In genomic region chr1:180195703-180196381, GRCm38 (mm10) we compare ENCODE assay signal across 8 mouse cellular contexts. TPM values are rescaled to one million over a fixed set of nuclear protein-coding genes. Genes with fewer than 3 reads are reported as not detected.
DNase-seq lines count a peak whose midpoint lies in the region; ATAC-seq and TF ChIP-seq lines count a peak whose summit lies in the region.

No protein-coding gene starts in this region.

- TF ChIP-seq EP300 in liver, embryonic 14.5 days (IDR thresholded peaks at IDR 0.05; ENCODE audit: low read depth): peak; percentile 31; the same call in 1 of the 2 replicates
- TF ChIP-seq EP300 in stomach, postnatal 0 days (optimal IDR thresholded peaks at IDR 0.05): no peak

- no peaks in the 10 kb centered on the region for H3K36me3 ChIP-seq in heart, embryonic 15.5 days
- H3K36me3 ChIP-seq in liver, embryonic 14.5 days (replicated peaks; ENCODE audit: control insufficient read depth, insufficient read depth, low read depth): no peaks in the 10 kb centered on the region
- no peaks in the 10 kb centered on the region for H3K36me3 ChIP-seq in neural tube, embryonic 11.5 days (ENCODE audit: control insufficient read depth, insufficient read depth, low read length)
- no peaks in the 10 kb centered on the region for H3K36me3 ChIP-seq in stomach, postnatal 0 days (ENCODE audit: control insufficient read depth, insufficient read depth, low read length)

- WGBS in heart, embryonic 15.5 days: under 1% methylated on average over 57 of the region's 57 CpGs
- WGBS in liver, embryonic 14.5 days (ENCODE audit: insufficient replicate concordance): under 1% methylated on average over 57 of the region's 57 CpGs
- 2% methylated on average over 57 of the region's 57 CpGs for WGBS in neural tube, embryonic 11.5 days
- WGBS in stomach, postnatal 0 days: under 1% methylated on average over 57 of the region's 57 CpGs

- H3K4me2 ChIP-seq in heart, embryonic 15.5 days: peak overlapping the region; percentile 82
- H3K4me2 ChIP-seq in liver, embryonic 14.5 days (ENCODE audit: low read depth): peak overlapping the region; percentile 81
- H3K4me2 ChIP-seq in neural tube, embryonic 11.5 days (ENCODE audit: low read depth): peak overlapping the region; percentile 82
- peak overlapping the region; percentile 63 for H3K4me2 ChIP-seq in stomach, postnatal 0 days (replicated peaks; ENCODE audit: low read depth)

- no peaks in the 10 kb centered on the region for H3K9me3 ChIP-seq in heart, embryonic 15.5 days (replicated peaks)
- no peaks in the 10 kb centered on the region for H3K9me3 ChIP-seq in liver, embryonic 14.5 days (ENCODE audit: control insufficient read depth, low read length)
- no peaks in the 10 kb centered on the region for H3K9me3 ChIP-seq in neural tube, embryonic 11.5 days (ENCODE audit: control insufficient read depth, low read length)
- no peaks in the 10 kb centered on the region for H3K9me3 ChIP-seq in stomach, postnatal 0 days (ENCODE audit: control insufficient read depth, low read length)

- no peaks in the 10 kb centered on the region for H3K27me3 ChIP-seq in heart, embryonic 15.5 days
- no peaks in the 10 kb centered on the region for H3K27me3 ChIP-seq in liver, embryonic 14.5 days (ENCODE audit: control insufficient read depth, insufficient read depth, low read length)
- no peaks in the 10 kb centered on the region for H3K27me3 ChIP-seq in neural tube, embryonic 11.5 days (ENCODE audit: control insufficient read depth, insufficient read depth, low read length)
- H3K27me3 ChIP-seq in stomach, postnatal 0 days (ENCODE audit: control insufficient read depth, insufficient read depth, low read length): no peaks in the 10 kb centered on the region

- peak overlapping the region; percentile 64 for H3K4me3 ChIP-seq in heart, embryonic 15.5 days
- peak overlapping the region; percentile 62 to 64 for H3K4me3 ChIP-seq in liver, embryonic 14.5 days (ENCODE audit: insufficient read depth in 1 of 2, low read depth in 2 of 2, low read length in 2 of 2)
- H3K4me3 ChIP-seq in neural tube, embryonic 11.5 days (ENCODE audit: low read depth, low read length): peak overlapping the region; percentile 48
- H3K4me3 ChIP-seq in stomach, postnatal 0 days (ENCODE audit: low read depth, low read length): peak overlapping the region; percentile 66

- peak; percentile 89 for ATAC-seq in CD4-positive, CD25-positive, alpha-beta regulatory T cell, adult 4 months
- ATAC-seq in heart, embryonic 15.5 days (replicated peaks; ENCODE audit: insufficient number of reproducible peaks, insufficient read depth, low FRiP score, low read depth): peak; percentile 99
- ATAC-seq in liver, embryonic 14.5 days (ENCODE audit: insufficient read depth): peak; percentile 99
- peak; percentile 100 for ATAC-seq in neural tube, embryonic 11.5 days (ENCODE audit: insufficient read depth, low FRiP score, low TSS enrichment)
- peak; percentile 99 for ATAC-seq in stomach, postnatal 0 days (ENCODE audit: low FRiP score, low TSS enrichment)

- H3K27ac ChIP-seq in heart, embryonic 15.5 days: peak overlapping the region; percentile 85
- H3K27ac ChIP-seq in liver, embryonic 14.5 days: peak overlapping the region; percentile 4; the same call in 1 of the 2 replicates
- no peak overlapping the region for H3K27ac ChIP-seq in neural tube, embryonic 11.5 days (ENCODE audit: low read depth, low read length)
- peak overlapping the region; percentile 82 for H3K27ac ChIP-seq in stomach, postnatal 0 days (replicated peaks)

- peaks cover 43% of the 10 kb centered on the region for H3K4me1 ChIP-seq in heart, embryonic 15.5 days (replicated peaks)
- peaks cover 4 to 17% of the 10 kb centered on the region in 2 experiments for H3K4me1 ChIP-seq in liver, embryonic 14.5 days (replicated peaks; ENCODE audit: control insufficient read depth in 2 of 2, insufficient read depth in 2 of 2, low read length in 1 of 2)
- H3K4me1 ChIP-seq in neural tube, embryonic 11.5 days (ENCODE audit: control insufficient read depth, insufficient read depth, low read length): peaks cover 5% of the 10 kb centered on the region
- H3K4me1 ChIP-seq in stomach, postnatal 0 days (replicated peaks; ENCODE audit: control insufficient read depth, insufficient read depth): peaks cover 5% of the 10 kb centered on the region; the same call in 1 of the 2 replicates

- TF ChIP-seq CTCF in liver, embryonic 14.5 days (IDR thresholded peaks at IDR 0.05; ENCODE audit: low read depth): no peak
- no peak for TF ChIP-seq CTCF in stomach, postnatal 0 days (IDR thresholded peaks at IDR 0.05; ENCODE audit: low read depth)

- peak; percentile 95 for DNase-seq in c-Kit-negative CD71-positive TER-119-positive erythroid progenitor cells, embryonic 14.5 days (ENCODE audit: low read depth, low spot score)
- peak; percentile 98 for DNase-seq in fibroblast of lung, adult 2 months (ENCODE audit: low read depth)
- peak; percentile 98 to 100 for DNase-seq in kidney, postnatal 25 days
- peak; percentile 95 to 98 (median 97) for DNase-seq in liver, embryonic 14.5 days (ENCODE audit: low read depth in 3 of 3, low spot score in 3 of 3)
- peak; percentile 95 for DNase-seq in neural tube, embryonic 11.5 days (ENCODE audit: low spot score)
- peak; percentile 99 for DNase-seq in stomach, postnatal 0 days (ENCODE audit: low spot score)

- H3K9ac ChIP-seq in heart, embryonic 15.5 days: peak overlapping the region; percentile 56
- H3K9ac ChIP-seq in liver, embryonic 14.5 days (replicated peaks): peak overlapping the region; percentile 65
- no peak overlapping the region for H3K9ac ChIP-seq in neural tube, embryonic 11.5 days (ENCODE audit: low read length)
- H3K9ac ChIP-seq in stomach, postnatal 0 days (ENCODE audit: low read length): peak overlapping the region; percentile 72

RNA-seq across cellular contexts. Expression of gene Coq8a, which starts 3.6 kb away (rescaled TPM):
- polyA plus RNA-seq in CD4-positive, CD25-positive, alpha-beta regulatory T cell, adult 4 months (2017; shearing (Covaris generic)): 10 to 100 TPM; 46.1 to 67.9 TPM
- polyA plus RNA-seq in heart, embryonic 15.5 days (2015; fragmentation: Nextera tagmentation; extraction: Ambion mirVana): 55.3 and 66.7 TPM in 2 replicates
- 3.8 and 4.1 TPM in 2 replicates for polyA plus RNA-seq in liver, embryonic 14.5 days (2012; rRNA removed)
- 14.3 and 16.2 TPM in 2 replicates for polyA plus RNA-seq in liver, embryonic 14.5 days (2014; fragmentation: Nextera tagmentation; extraction: Ambion mirVana)
- 1.4 and 1.8 TPM in 2 replicates for polyA plus RNA-seq in neural tube, embryonic 11.5 days (2014; fragmentation: Nextera tagmentation; extraction: Ambion mirVana)
- polyA plus RNA-seq in stomach, postnatal 0 days (2015; fragmentation: Nextera tagmentation; extraction: Ambion mirVana): 25.6 and 29.8 TPM in 2 replicates
